Mouse (Mus musculus) T-helper 1 cell (primary cell): Measurements from ENCODE around the gene Nmur1.

ENCODE experiments used
- in situ Hi-C: fragments of 300-600 bp; cut with MboI, MseI; formaldehyde crosslinking; loops from one replicate; pipeline ENCODE4 v1.15.1; 2025; ENCODE audit warnings: high pct_unique_total_duplicates

Gene Nmur1

DNA sequence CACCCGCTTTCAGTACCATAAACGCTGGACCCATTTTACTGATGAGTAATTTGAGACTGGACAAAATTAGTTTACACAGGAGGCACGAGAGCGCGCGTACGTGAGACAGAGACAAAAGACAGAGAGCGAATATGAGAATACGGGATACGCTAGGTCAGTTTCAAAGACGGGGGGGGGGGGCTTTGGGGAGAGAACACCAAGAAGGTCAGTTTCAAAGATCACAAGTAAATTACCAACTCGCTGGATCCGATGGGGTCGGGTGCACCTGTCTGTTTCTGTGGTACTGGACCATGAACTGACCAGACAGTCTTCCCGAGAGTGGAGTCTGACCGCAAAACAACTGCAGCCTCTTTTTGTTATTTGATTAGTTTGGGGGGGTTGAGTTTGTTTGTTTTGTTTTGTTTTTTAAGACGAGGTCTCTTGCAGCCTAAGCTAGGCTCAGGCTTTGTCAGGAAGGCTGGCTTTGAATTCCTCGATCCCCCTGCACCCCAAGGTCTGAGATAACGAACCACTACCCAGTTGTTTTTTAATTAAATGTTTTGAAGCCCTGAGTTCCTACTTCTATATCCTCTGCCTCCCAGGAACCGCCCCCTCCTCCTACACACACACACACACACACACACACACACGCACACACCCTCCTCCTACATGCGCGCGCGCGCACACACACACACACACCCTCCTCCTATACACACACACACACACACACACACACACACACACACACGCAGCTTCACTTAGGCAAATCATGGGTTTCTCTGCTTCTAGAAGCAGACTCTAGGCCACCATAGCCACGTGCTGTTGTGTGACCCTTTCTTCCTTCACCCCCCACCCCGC is 15.1 kb upstream of the Nmur1 start:
- in situ Hi-C loops, result loop anchor here (5.0 to 10.0 kb wide), 3 partner anchors 61 to 1184 kb away; partner anchors contain the start of gene Inpp5d

- in situ Hi-C loops, result loop anchor here (5.0 to 10.0 kb wide), 3 partner anchors 62 to 1184 kb away; partner anchors contain the start of gene Inpp5d
Measured at GRCm38 (mm10) chr1:86440171-86440886, 14.3 kb upstream of the Nmur1 start.

GRCm38 (mm10) chr1:86439487-86440170 is 13.6 kb upstream of the Nmur1 start:
- in situ Hi-C loops, result loop anchor here (5.0 to 10.0 kb wide), 3 partner anchors 63 to 1185 kb away; partner anchors contain the start of gene Inpp5d

DNA sequence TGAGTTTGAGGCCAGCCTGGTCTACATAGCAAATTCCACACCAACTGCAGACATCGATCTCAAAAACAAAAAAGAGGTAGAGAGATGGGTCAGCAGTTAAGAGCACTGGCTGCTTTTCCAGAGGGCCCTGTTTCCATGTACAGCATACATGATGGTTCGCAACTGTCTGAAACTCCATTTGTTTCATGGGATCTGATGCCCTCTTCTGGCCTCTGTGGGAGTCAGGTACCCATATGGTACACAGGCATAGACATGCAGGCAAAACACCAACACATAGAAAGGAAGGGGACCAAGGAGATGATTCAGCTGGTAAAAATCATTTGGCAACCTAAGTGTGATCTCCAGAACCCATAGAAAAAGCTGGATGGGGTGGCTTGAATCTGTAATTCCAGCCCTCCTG is 12.5 kb upstream of the Nmur1 start:
- in situ Hi-C loops, result no loop called here

DNA sequence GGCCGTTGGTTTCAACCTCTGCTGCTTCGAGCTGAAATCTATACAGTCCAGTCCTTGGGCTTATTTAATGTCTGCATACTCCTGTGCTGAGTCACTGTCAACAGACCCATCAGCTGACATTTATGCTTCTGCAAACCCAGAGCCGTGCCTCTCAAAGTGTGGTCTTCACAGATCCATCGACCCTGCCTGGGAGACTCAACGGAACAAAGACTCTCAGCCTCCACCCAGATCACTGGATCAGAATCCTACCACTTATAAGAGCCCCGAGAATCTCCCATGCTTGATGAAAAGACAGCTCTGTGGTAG is 11.9 kb upstream of the Nmur1 start:
- in situ Hi-C loops, result no loop called here

DNA sequence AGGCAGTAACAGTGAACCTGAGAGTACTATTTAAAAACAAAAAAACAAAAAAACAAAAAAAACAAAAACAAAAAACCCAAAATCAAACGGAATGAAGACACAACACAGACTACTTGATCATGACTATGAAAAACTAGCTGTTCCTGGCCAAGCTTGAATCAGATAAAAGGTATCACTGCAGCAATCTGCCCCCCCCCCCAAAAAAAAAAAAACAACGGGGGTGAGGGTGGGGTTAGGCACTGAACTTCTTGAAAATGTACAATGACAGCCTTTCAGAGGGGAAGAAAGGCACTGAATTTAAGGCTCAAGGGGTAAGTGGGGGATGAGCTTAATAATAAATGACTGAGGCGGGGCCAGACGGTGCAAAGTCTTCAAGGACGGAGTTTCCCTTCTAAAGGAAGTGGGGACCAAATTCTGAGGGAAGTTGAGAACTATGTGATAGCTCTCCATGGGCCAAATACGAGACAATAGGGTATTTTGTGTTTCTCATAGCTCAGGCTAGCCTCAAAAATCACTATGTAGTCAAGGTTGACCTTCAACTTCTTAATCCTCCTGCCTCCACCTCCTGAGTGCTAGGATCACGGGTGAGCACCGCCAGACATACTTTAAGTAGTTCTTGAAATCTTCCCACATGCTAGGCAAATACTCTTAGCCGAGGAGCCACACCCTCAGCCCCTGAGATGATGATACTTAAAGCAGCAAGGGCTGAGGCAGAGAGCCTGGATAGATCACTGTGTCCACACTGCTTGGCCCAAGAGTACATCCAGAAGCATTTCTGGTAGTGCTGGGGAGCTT is 11.4 kb upstream of the Nmur1 start:
- in situ Hi-C loops, result no loop called here

- in situ Hi-C loops, result no loop called here
Measured at GRCm38 (mm10) chr1:86435302-86435821, 9.3 kb upstream of the Nmur1 start.

- in situ Hi-C loops, result no loop called here
Measured at GRCm38 (mm10) chr1:86434439-86435201, 8.6 kb upstream of the Nmur1 start.

- in situ Hi-C loops, result no loop called here
Measured at GRCm38 (mm10) chr1:86434001-86434400, 8.0 kb upstream of the Nmur1 start.

GRCm38 (mm10) chr1:86433359-86433758 is 7.3 kb upstream of the Nmur1 start:
- in situ Hi-C loops, result no loop called here

- in situ Hi-C loops, result no loop called here
Measured at GRCm38 (mm10) chr1:86432778-86433177, 6.8 kb upstream of the Nmur1 start.

- in situ Hi-C loops, result no loop called here
Measured at GRCm38 (mm10) chr1:86430056-86430455, 4.0 kb upstream of the Nmur1 start.

DNA sequence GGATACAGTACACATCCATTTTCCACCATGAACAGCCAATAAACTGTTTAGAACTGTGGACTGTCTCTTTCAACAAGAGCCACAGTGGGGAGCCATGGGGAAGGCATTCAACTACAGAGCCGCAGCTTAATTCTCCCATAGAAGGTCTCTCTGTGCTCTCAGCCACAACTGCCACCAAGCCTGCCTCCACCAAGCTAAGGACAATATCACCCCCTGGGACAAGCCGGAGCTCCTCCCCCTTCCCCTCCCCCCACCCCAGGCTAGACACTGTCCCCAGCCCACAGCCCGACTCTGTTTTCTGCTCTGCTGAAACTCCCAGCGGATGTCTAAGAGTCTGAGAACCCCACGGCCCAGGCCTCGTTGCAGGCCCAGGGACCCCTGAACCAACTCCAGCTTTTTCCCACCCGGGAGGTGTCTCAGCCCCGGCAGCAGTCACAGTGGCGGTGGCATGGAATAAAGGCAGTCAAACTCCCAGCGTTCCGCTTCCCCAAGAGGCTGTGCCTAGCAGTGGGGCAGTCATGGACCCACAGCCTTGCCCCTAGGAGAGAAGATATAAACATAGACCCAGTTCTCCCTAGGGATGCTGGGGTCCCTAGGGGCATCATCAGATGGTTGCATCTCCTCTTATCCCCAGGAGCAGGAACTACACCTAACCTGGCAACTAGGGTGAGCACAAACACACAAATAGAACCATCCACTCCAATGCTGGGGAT is 1.0 kb downstream of the Nmur1 start:
- in situ Hi-C loops, result no loop called here

- in situ Hi-C loops, result no loop called here
Measured at GRCm38 (mm10) chr1:86424336-86424735, 1.7 kb downstream of the Nmur1 start.

DNA sequence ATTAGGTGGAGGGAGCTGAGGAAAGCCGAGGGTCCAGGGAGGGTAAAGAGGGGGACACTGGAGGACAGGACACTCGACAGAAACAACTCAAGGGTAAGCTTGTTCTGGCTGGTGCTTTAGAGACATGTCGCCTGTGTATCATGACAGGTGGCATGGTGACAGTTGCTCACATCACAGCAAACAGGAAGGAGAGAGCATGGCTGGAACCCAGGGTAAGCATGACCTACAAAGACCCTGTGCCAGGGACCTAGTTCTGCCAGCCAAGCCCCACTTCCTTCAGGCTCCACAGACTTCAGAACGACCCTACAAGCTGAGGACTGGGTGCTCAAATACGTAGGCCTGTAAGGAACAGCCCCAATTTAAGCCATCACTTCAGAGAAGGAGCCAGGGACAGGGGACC is 2.1 kb downstream of the Nmur1 start:
- in situ Hi-C loops, result no loop called here

DNA sequence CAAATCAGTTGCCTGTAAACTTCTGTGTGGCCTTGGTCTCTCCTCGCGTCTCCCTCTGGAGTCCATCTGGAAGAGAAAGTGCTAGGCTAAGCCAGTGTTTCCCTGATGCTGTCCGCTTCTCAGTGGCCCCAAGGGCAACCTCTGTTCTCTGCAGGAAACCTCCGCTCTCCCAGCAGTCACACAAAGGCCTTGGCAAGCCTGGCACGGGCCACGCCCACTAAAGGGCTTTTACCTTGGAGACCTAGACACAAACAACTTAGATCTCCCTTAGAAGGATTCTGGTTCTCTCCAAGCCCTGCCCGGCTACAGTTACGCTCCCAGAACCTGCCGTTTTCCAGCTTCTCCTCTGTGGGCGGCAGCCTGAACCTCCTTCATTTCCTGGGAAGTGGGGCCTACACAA is 5.0 kb downstream of the Nmur1 start:
- in situ Hi-C loops, result no loop called here

DNA sequence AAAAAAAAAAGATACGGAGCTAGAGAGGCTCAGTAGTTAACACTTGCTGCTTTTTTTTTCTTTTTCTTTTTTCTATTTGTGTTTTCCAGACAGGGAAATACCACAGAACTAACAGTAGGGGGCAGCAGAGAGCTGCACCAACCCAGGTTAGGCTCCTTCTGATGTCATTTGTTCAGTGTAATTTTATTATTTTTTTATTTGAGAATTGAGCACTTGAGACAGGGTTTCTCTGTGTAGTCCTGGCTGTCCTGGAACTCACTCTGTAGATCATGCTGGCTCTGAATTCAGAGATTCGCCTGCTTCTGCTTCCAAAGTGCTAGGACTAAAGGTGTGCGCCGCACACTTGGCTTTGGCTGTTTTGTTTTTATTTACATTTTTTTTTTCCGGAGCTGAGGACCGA is 9.7 kb downstream of the Nmur1 start:
- in situ Hi-C loops, result no loop called here

GRCm38 (mm10) chr1:86415612-86416184 is 10.3 kb downstream of the Nmur1 start:
- in situ Hi-C loops, result no loop called here

DNA sequence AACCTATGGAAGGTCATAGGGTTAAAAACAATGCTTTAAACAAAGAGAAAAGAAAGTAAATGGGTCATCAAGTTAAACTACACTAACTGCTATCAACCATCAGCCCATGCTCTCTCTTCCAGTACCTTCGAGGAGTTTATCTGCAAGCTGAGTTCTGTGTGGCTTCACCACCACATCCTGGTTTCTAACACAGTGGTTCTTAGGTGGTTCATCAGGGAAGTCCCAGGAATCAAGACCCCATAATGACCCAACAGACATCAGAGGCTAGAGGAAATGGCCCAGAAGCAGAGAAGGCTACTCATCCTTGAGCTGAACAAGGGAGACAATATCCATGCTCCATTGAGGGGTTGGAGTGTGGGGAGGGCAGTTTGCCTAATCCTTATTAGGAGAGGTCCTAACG is 10.9 kb downstream of the Nmur1 start:
- in situ Hi-C loops, result no loop called here

- in situ Hi-C loops, result no loop called here
Measured at GRCm38 (mm10) chr1:86414715-86415114, 11.3 kb downstream of the Nmur1 start.
